Mouse (Mus musculus) brain, embryonic 14.5 days (tissue): Measurements from ENCODE around the gene 1700017D01Rik.
"Not testable (repeated sequence)": the region's sequence is repeated elsewhere in the genome, so short reads cannot be mapped to it uniquely, and the experiment has no call there.

Experiments used
- CTCF ChIP-seq: fragments of 200-500 bp; IDR thresholded peaks from 2 replicates; pipeline ENCODE4 v1.5.1; 2012; ENCODE audit warnings: inconsistent platforms, mild to moderate bottlenecking, moderate library complexity, borderline replicate concordance; ENCODE audit not compliant: insufficient read depth, insufficient read length; ENCODE audit errors: extremely low read depth
- POLR2A ChIP-seq: fragments of 200-500 bp; IDR thresholded peaks from 2 replicates; pipeline ENCODE4 v1.6.1; 2012; ENCODE audit warnings: mild to moderate bottlenecking, inconsistent platforms, borderline replicate concordance; ENCODE audit not compliant: poor library complexity, insufficient read depth, insufficient read length, severe bottlenecking; ENCODE audit errors: extremely low read depth

DNA sequence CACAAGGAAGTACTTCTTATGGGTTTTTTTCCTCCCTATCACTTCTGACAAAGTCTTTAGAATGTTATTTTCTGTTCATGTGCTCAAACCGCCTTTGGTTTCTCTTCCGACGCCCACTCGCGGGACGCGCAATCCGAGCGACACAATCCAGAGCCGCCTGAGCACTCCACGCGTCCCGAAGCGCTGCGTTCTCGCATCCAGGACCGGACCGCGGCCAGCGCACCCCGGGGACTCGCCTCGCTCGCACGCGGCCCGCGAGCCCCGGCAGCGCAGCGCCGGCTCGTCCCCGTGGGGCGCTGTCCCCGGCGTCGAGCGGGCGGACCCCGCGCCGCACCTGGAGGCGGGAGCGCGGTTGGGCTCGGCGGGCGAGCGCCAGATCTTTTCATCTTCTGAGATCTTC is 38.5 kb downstream of the 1700017D01Rik start:
- TF ChIP-seq CTCF, POLR2A: not testable (repeated sequence)
